Mouse (Mus musculus): ENCODE measurements around the gene Brd1. TPM values are rescaled to one million over a fixed set of nuclear protein-coding genes. Genes with fewer than 3 reads are reported as not detected.

The Brd1 gene
- polyA plus RNA-seq, 2 experiments = 24.9 to 28.2 TPM

- Histone ChIP-seq H3K36me3 (ENCODE audit: control insufficient read depth, insufficient read depth, low read length) (peaks cover 95% of the 10 kb centered on the region), H3K27ac (replicated peaks; ENCODE audit: low read depth, low read length) (no peak overlapping the region), H3K9ac (ENCODE audit: low read depth, low read length, severe bottlenecking) (no peak overlapping the region), H3K9me3 (ENCODE audit: control insufficient read depth, low read length) (no peaks in the 10 kb centered on the region), H3K4me2 (replicated peaks; ENCODE audit: low read depth, low read length, severe bottlenecking) (no peak overlapping the region), H3K4me3 (replicated peaks; ENCODE audit: low read length) (no peak overlapping the region), H3K4me1 (ENCODE audit: control insufficient read depth, insufficient read depth, low read length) (peaks cover under 1% of the 10 kb centered on the region; the same call in 1 of the 2 replicates), H3K27me3 (ENCODE audit: control insufficient read depth, insufficient read depth, low read length) (no peaks in the 10 kb centered on the region)
- ATAC-seq (ENCODE audit: low FRiP score, low read depth) = no peak
- 90% methylated on average over 5 of the region's 5 CpGs for WGBS
- DNase-seq (ENCODE audit: low spot score) = no peak
- no peak for TF ChIP-seq POLR2A (IDR thresholded peaks at IDR 0.05; ENCODE audit: borderline replicate concordance, extremely low read depth, insufficient read depth, insufficient read length)
Measured at GRCm38 (mm10) chr15:88699508-88699907, 34.5 kb downstream of the Brd1 start.

GRCm38 (mm10) chr15:88697586-88697985 lies 36.4 kb downstream of the Brd1 start:
- Histone ChIP-seq H3K36me3 (ENCODE audit: control insufficient read depth, insufficient read depth, low read length) (peaks cover 94% of the 10 kb centered on the region), H3K9ac (ENCODE audit: low read depth, low read length, severe bottlenecking) (no peak overlapping the region), H3K27me3 (ENCODE audit: control insufficient read depth, insufficient read depth, low read length) (no peaks in the 10 kb centered on the region), H3K4me3 (replicated peaks; ENCODE audit: low read length) (no peak overlapping the region), H3K4me2 (replicated peaks; ENCODE audit: low read depth, low read length, severe bottlenecking) (no peak overlapping the region), H3K4me1 (ENCODE audit: control insufficient read depth, insufficient read depth, low read length) (peaks cover 11% of the 10 kb centered on the region; the same call in 1 of the 2 replicates), H3K27ac (replicated peaks; ENCODE audit: low read depth, low read length) (no peak overlapping the region), H3K9me3 (ENCODE audit: control insufficient read depth, low read length) (no peaks in the 10 kb centered on the region)
- TF ChIP-seq POLR2A (IDR thresholded peaks at IDR 0.05; ENCODE audit: borderline replicate concordance, extremely low read depth, insufficient read depth, insufficient read length) = no peak
- no peak for ATAC-seq (ENCODE audit: low FRiP score, low read depth)
- no peak for DNase-seq (ENCODE audit: low spot score)
- 81% methylated on average over 5 of the region's 5 CpGs for WGBS

DNA sequence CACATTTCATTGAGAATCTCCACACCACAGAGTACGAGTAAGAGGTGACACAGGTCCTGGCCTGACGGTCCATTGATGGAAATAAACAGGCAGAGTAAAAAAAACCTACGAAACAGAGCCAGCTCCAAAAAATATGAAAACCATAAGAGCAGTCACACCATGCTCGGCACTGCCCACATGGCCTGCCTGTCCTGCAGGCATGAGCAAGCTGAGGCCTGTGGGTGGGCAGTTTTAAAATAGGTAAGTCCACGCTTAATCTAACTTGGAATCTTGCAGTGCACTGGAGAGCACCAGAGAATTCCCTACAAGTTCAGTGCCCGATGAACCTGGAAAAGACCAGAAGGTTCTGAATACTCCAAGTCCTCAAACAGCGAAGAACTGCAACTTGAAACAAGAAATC lies 38.0 kb downstream of the Brd1 start:
- Histone ChIP-seq H3K27me3 (ENCODE audit: control insufficient read depth, insufficient read depth, low read length) (no peaks in the 10 kb centered on the region), H3K4me3 (replicated peaks; ENCODE audit: low read length) (no peak overlapping the region), H3K9ac (ENCODE audit: low read depth, low read length, severe bottlenecking) (no peak overlapping the region), H3K9me3 (ENCODE audit: control insufficient read depth, low read length) (no peaks in the 10 kb centered on the region), H3K4me1 (ENCODE audit: control insufficient read depth, insufficient read depth, low read length) (peaks cover 11% of the 10 kb centered on the region; the same call in 1 of the 2 replicates), H3K4me2 (replicated peaks; ENCODE audit: low read depth, low read length, severe bottlenecking) (no peak overlapping the region), H3K27ac (replicated peaks; ENCODE audit: low read depth, low read length) (no peak overlapping the region), H3K36me3 (ENCODE audit: control insufficient read depth, insufficient read depth, low read length) (peaks cover 94% of the 10 kb centered on the region)
- DNase-seq (ENCODE audit: low spot score) (no peak), ATAC-seq (ENCODE audit: low FRiP score, low read depth) (no peak)
- no peak for TF ChIP-seq POLR2A (IDR thresholded peaks at IDR 0.05; ENCODE audit: borderline replicate concordance, extremely low read depth, insufficient read depth, insufficient read length)
- 90% methylated on average over 7 of the region's 7 CpGs for WGBS

DNA sequence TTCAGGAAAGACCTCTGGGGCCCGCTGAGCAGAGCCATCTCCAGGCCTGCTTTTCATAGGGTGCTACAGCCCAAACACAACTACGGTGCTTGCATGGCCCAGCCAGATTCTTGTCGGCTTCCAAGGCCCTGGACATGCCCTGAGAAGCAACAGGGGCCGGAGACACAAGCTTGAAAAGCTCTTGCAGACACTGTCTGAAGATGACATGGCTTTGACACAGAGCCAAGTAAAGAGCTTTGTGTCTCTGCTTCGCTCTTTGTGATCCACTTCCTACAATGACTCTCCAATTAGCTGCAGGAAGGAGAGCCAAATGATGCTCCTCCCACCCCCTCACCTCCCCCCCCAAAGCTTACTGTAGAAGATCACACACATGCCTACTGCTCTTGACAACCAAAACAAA lies 40.0 kb downstream of the Brd1 start:
- Histone ChIP-seq H3K9me3 (ENCODE audit: control insufficient read depth, low read length) (no peaks in the 10 kb centered on the region), H3K27ac (replicated peaks; ENCODE audit: low read depth, low read length) (no peak overlapping the region), H3K36me3 (ENCODE audit: control insufficient read depth, insufficient read depth, low read length) (peaks cover 94% of the 10 kb centered on the region), H3K4me2 (replicated peaks; ENCODE audit: low read depth, low read length, severe bottlenecking) (no peak overlapping the region), H3K4me1 (ENCODE audit: control insufficient read depth, insufficient read depth, low read length) (peaks cover 11% of the 10 kb centered on the region; the same call in 1 of the 2 replicates), H3K27me3 (ENCODE audit: control insufficient read depth, insufficient read depth, low read length) (no peaks in the 10 kb centered on the region), H3K4me3 (replicated peaks; ENCODE audit: low read length) (no peak overlapping the region), H3K9ac (ENCODE audit: low read depth, low read length, severe bottlenecking) (no peak overlapping the region)
- WGBS = 59% methylated on average over 5 of the region's 5 CpGs
- no peak for TF ChIP-seq POLR2A (IDR thresholded peaks at IDR 0.05; ENCODE audit: borderline replicate concordance, extremely low read depth, insufficient read depth, insufficient read length)
- no peak for ATAC-seq (ENCODE audit: low FRiP score, low read depth)
- DNase-seq (ENCODE audit: low spot score) = no peak

- Histone ChIP-seq H3K27me3 (ENCODE audit: control insufficient read depth, insufficient read depth, low read length) (no peaks in the 10 kb centered on the region), H3K4me2 (replicated peaks; ENCODE audit: low read depth, low read length, severe bottlenecking) (no peak overlapping the region), H3K27ac (replicated peaks; ENCODE audit: low read depth, low read length) (no peak overlapping the region), H3K4me1 (ENCODE audit: control insufficient read depth, insufficient read depth, low read length) (peaks cover 11% of the 10 kb centered on the region; the same call in 1 of the 2 replicates), H3K4me3 (replicated peaks; ENCODE audit: low read length) (no peak overlapping the region), H3K36me3 (ENCODE audit: control insufficient read depth, insufficient read depth, low read length) (peaks cover 98% of the 10 kb centered on the region), H3K9ac (ENCODE audit: low read depth, low read length, severe bottlenecking) (no peak overlapping the region), H3K9me3 (ENCODE audit: control insufficient read depth, low read length) (no peaks in the 10 kb centered on the region)
- DNase-seq (ENCODE audit: low spot score) = no peak
- TF ChIP-seq POLR2A (IDR thresholded peaks at IDR 0.05; ENCODE audit: borderline replicate concordance, extremely low read depth, insufficient read depth, insufficient read length) = no peak
- peak; percentile 31 for ATAC-seq (ENCODE audit: low FRiP score, low read depth)
- 63% methylated on average over 9 of the region's 9 CpGs for WGBS
Measured at GRCm38 (mm10) chr15:88692720-88693119, 41.3 kb downstream of the Brd1 start.

GRCm38 (mm10) chr15:88691129-88691528 lies 42.9 kb downstream of the Brd1 start:
- no peaks in the 10 kb centered on the region for H3K9me3 ChIP-seq (ENCODE audit: control insufficient read depth, low read length)
- no peak overlapping the region for H3K9ac ChIP-seq (ENCODE audit: low read depth, low read length, severe bottlenecking)

More at GRCm38 (mm10) chr15:88691129-88691528, 42.9 kb downstream of the Brd1 start:
- Histone ChIP-seq H3K4me1 (ENCODE audit: control insufficient read depth, insufficient read depth, low read length) (peaks cover 11% of the 10 kb centered on the region; the same call in 1 of the 2 replicates), H3K4me3 (replicated peaks; ENCODE audit: low read length) (no peak overlapping the region), H3K36me3 (ENCODE audit: control insufficient read depth, insufficient read depth, low read length) (peaks cover 97% of the 10 kb centered on the region), H3K27me3 (ENCODE audit: control insufficient read depth, insufficient read depth, low read length) (no peaks in the 10 kb centered on the region), H3K27ac (replicated peaks; ENCODE audit: low read depth, low read length) (no peak overlapping the region), H3K4me2 (replicated peaks; ENCODE audit: low read depth, low read length, severe bottlenecking) (no peak overlapping the region)
- no peak for TF ChIP-seq POLR2A (IDR thresholded peaks at IDR 0.05; ENCODE audit: borderline replicate concordance, extremely low read depth, insufficient read depth, insufficient read length)
- DNase-seq (ENCODE audit: low spot score) (no peak), ATAC-seq (ENCODE audit: low FRiP score, low read depth) (no peak)
- WGBS = 96% methylated on average over 12 of the region's 12 CpGs

All from limb, embryonic 14.5 days (tissue).